Mouse (Mus musculus) lung, postnatal 36 days (tissue): ENCODE measurements at regions not wholly inside any gene's neighbourhood (a gene's known extent, or its start where the extent isn't known, plus 50 kb on each side); places are given as distances from the start of the nearest gene placed in this dataset.
A peak's percentile ranks its signal among the peaks of the same experiment; 100 is the strongest.

Experiments
- DNase-seq: peaks from one replicate; pipeline ENCODE4 v3.0.0; 2022; ENCODE audit warnings: mixed read lengths

- DNase-seq = no peak
Measured at GRCm38 (mm10) chr2:51316452-51316851, 167.5 kb upstream of the Rnd3 start.

DNA sequence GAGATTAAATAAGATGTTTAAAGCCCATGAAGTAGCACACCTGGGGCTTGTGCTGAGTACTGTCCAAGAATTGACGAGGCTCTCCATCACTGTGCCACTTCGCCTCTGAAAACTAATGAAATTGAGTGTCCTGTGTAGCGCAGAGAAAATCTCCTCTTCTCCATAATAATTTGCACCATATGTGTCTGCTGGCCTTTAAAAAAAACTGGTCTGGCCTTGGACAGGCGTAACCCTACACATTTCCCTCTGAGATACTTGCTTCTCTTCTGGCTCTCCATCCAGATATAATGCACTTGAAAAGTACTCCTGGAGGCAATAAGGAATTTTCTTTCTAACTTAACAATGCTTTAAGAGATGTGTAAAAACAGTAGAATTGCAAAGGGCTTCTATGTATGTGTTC is 164.5 kb upstream of the Rnd3 start:
- no peak for DNase-seq

GRCm38 (mm10) chr2:51306257-51306656 is 157.3 kb upstream of the Rnd3 start:
- DNase-seq = no peak

DNA sequence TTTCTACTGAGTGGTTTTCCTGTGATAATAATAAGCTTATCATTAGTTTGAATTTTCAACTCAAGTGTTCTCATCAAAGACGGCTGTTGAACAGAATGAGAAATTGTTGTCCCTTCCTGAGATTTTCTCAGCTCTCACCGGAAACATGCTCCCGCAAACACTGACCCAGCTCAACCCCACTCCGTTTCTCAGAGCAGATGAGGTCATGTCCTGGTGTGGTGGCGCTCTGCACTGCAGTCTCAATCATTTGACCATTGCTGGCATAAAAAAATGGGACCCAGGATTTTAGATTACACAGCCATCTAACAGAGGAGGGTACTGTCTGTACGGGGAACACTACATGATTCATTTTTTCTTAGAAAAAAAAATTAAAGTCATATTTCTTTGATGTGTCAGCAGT is 156.5 kb upstream of the Rnd3 start:
- DNase-seq = peak; percentile 61

GRCm38 (mm10) chr2:51304694-51305093 is 155.8 kb upstream of the Rnd3 start:
- no peak for DNase-seq

- no peak for DNase-seq
Measured at GRCm38 (mm10) chr2:51290659-51291260, 141.8 kb upstream of the Rnd3 start.

DNA sequence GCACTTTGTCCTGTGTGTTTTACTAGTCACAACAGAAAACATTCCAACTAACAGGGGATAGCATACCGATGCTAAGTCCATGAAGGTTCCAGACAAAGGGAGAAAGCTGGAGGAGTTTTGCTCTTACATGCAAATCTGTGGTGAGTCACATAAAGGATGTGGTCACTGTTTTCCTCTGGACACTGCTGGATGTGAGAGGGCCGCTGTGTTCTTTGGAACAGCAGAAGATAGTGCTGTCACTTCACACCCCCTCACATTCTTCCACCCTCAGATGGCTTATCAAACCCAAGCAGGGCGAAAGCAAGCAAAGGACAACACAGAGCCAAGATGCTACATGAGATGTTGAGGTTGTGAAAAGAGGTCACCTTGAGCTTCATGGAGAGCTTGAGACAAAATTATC is 139.8 kb upstream of the Rnd3 start:
- DNase-seq = no peak

DNA sequence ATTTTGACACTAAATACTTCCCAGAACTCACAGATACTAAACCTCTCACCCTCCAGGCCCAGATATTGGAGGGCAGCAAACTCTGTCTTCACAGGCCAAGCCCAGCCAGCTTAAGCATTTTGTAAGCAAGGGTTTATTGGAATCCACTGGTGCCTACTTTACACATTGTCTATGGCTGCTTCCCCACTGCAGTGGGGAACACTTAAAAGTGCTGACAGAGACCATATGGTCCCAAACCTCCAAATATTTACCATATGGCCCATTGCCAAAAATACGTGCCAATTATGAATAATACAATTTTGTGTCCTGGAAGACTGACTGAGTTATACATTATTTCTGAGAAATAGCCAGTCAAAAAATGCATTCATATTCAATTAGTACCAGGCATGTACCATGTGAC is 136.7 kb upstream of the Rnd3 start:
- DNase-seq = no peak

DNA sequence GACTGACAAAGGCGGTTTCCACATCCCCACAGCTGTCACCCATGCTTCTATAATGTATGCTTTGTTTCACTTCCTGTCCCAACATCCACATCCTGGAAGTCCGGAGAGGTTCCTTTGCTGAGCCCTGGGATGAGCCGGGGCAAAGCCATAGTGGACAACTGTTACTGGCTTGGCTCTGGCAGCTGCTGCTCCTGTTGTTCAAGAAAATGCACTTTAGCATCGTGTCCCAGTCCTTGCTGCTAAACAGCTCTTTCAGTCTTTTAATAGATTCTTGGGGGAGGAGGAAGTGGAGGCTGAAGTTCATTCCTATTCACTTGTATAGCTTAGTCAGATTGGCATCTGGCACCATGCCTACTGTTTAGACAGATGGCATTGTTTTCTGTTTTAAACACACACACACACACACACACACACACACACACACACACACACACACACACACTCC is 135.9 kb upstream of the Rnd3 start:
- no peak for DNase-seq

DNA sequence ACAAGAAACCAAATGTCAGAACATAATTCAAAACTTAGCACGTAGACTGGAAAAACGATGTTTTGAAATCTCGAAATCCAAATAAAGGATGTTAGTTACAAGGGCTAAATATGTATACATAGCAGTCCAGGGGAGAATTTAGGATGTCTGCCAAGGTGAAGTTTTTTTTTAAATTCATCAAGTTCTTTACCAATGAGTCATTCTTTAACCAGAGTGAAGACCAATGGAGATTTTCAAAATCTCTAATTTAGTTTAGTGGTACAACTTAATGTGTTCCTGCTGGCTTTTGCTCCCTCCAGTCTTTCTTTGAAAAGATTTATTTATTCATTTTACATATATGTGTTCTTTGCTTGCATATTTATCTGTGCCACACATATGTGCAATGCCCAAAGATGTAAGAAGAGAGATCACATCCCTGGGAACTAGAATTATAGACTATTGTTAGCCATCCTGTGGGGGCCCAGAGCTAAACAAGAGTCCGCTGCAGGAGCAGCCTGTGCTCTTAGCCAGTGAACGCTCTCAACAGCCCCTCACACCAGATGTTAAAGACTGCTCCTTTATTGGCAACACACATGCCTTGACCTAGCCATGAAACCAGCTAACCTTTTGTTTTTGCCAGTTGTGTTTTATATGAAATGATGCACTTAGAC is 130.6 kb upstream of the Rnd3 start:
- no peak for DNase-seq

DNA sequence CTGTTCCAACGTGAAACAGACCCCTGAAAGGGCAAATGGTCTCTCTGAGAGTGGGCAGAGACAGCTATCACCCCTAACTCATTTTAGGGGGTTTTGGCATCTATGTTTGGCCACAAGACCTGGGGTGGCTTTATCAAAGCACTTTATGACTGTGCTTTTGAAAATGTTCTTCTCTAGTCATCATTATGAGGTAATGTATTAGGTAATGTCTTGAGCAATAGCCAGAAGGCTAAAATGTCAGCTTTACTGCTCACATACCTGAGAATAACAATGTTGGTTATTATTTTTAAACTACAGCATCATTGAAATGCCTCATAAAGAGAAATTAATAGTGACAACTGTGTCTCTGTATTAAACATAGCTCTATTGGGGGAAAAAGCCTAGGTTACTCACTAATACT is 129.9 kb upstream of the Rnd3 start:
- no peak for DNase-seq

GRCm38 (mm10) chr2:51278356-51278755 is 129.4 kb upstream of the Rnd3 start:
- no peak for DNase-seq

GRCm38 (mm10) chr2:51276591-51276990 is 127.7 kb upstream of the Rnd3 start:
- no peak for DNase-seq

DNA sequence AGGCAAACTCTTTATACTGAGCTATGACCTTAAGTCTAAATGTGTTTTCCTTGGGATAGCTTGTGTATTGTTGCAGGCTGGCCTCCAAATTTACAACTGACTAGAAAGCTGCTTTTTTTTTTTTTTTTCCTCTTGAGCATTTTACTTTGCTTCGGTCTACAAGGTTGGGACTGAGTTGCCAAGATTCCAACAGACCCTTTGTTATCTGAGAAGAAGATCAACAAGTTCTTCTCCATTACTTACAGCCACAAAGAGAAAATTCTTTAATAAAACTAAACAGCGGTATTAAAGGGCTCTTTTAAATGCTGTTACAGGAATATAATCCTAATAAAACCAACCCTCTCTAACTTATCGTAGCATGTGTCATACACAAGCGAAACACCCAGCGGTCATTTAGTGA is 124.4 kb upstream of the Rnd3 start:
- DNase-seq = no peak

- peak; percentile 2 for DNase-seq
Measured at GRCm38 (mm10) chr2:51268532-51268931, 119.6 kb upstream of the Rnd3 start.

GRCm38 (mm10) chr2:51267662-51268061 is 118.8 kb upstream of the Rnd3 start:
- DNase-seq = no peak

GRCm38 (mm10) chr2:51262506-51262905 is 113.6 kb upstream of the Rnd3 start:
- no peak for DNase-seq

- DNase-seq = no peak
Measured at GRCm38 (mm10) chr2:51250798-51251197, 101.9 kb upstream of the Rnd3 start.

GRCm38 (mm10) chr2:51241573-51241972 is 92.7 kb upstream of the Rnd3 start:
- DNase-seq = no peak

GRCm38 (mm10) chr2:51240000-51240399 is 91.1 kb upstream of the Rnd3 start:
- DNase-seq = no peak

DNA sequence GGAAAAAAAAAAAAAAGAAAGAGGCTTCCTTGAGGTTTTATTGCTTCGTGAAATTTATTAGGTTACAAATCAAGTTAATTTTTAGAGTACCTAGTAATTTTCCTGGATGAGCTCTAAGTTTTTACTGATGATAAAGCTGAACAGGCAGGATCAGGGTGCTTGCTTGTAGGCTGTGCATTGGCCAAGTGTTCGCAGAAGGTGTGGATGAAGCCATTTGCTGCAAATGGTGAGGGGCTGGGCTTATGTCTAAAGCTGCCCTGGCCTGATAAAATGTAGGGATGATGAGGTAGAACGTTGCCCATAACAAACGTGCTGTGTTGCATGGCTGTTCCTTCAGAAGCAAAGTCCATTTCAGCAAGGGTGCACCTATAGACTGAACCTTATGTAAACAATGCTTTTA is 90.1 kb upstream of the Rnd3 start:
- DNase-seq = no peak

DNA sequence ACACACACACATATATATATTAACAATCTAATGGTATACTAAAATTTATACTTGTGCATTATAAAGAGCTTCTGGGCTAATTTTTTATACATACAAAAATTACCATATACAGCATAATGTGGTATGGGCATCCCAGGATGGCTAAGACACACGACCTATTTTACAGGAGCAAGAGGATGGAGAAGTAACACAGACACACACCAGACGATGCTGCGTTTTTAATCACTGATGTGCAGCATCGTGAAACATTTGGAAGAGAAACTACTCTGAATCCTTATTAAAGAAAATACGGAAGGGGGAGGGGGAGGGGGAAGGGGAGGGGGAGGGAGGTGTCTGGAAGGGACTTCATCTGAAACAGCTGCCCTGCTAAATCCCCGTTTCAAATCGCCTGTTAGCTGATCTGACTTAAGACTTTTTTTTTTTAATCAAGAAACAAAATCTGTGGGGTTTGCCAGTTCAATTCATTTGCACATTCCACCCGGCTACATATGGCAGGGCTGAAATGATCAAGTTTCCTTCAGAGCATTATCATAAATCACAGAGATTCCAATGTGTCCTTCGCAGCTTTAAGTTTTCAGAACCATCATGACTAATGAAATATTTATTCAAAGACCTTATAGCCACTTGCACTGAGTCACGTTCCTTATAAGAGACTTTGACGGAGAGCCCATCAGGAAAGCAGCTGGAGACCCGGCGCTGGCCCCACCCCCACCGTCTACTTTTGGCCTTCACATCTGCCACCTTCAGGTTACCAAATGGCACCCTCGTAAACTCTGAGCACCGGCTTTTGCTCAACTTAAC is 89.4 kb upstream of the Rnd3 start:
- DNase-seq = no peak

GRCm38 (mm10) chr2:51237451-51237850 is 88.5 kb upstream of the Rnd3 start:
- peak; percentile 0 for DNase-seq

DNA sequence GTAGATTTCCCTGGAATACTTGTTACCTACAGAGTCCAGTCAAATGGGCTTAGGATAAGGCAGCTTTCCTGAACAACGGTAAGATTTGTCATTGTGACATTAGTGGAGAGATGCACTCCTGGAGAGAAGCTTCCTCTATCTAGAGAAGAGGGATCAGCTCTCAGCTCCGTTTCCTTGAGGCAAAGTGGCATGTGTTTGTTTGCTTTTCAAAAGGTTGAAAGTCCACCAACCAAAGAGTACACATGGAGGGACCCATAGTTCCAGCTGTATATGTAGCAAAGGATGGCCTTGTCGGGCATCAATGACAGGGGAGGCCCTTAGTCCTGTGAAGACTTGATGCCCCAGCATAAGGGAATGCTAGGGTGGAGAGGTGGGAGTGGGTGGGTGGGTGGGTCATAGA is 87.9 kb upstream of the Rnd3 start:
- DNase-seq = no peak
